Mouse (Mus musculus) stomach, postnatal 0 days (tissue): Measurements from ENCODE around the gene Prrg2. TPM values are rescaled to one million over a fixed set of nuclear protein-coding genes. Genes with fewer than 3 reads are reported as not detected.
A peak's percentile ranks its signal among the peaks of the same experiment; 100 is the strongest.

Source experiments
- ATAC-seq: fragments of 200-750 bp; cut with Nextera tagmentation; 2 replicates; pipeline ENCODE4 v1.8.0; 2017; ENCODE audit not compliant: low FRiP score, low TSS enrichment
- DNase-seq: peaks from one replicate; pipeline ENCODE4 v3.0.0-alpha.2; 2016; ENCODE audit warnings: low spot score
- H3K27ac ChIP-seq: fragments of 300-500 bp; sonication (generic); replicated peaks from 2 replicates; pipeline ENCODE4 v1.5.1; 2014; ENCODE audit warnings: mild to moderate bottlenecking, control low read depth
- H3K27me3 ChIP-seq: fragments of 300-500 bp; sonication (generic); 2 replicates; pipeline ENCODE4 v1.6.1; 2014; ENCODE audit warnings: low read length; ENCODE audit not compliant: control insufficient read depth, insufficient read depth
- H3K36me3 ChIP-seq: fragments of 300-500 bp; sonication (generic); 2 replicates; pipeline ENCODE4 v1.6.1; 2014; ENCODE audit warnings: low read length, mixed read lengths; ENCODE audit not compliant: control insufficient read depth, insufficient read depth
- H3K4me1 ChIP-seq: fragments of 300-500 bp; sonication (generic); replicated peaks from 2 replicates; pipeline ENCODE4 v1.6.1; 2014; ENCODE audit warnings: antibody characterized with exemption; ENCODE audit not compliant: control insufficient read depth, insufficient read depth
- H3K4me2 ChIP-seq: fragments of 300-500 bp; sonication (generic); replicated peaks from 2 replicates; pipeline ENCODE4 v1.6.1; 2014; ENCODE audit warnings: low read depth, mild to moderate bottlenecking, control low read depth, moderate library complexity
- H3K4me3 ChIP-seq: fragments of 300-500 bp; sonication (generic); 2 replicates; pipeline ENCODE4 v1.5.1; 2014; ENCODE audit warnings: low read depth, low read length, control low read depth
- H3K9ac ChIP-seq: fragments of 300-500 bp; sonication (generic); 2 replicates; pipeline ENCODE4 v1.6.1; 2014; ENCODE audit warnings: mild to moderate bottlenecking, low read length, control low read depth, mixed read lengths
- H3K9me3 ChIP-seq: fragments of 300-500 bp; sonication (generic); 2 replicates; pipeline ENCODE4 v1.6.1; 2016; ENCODE audit warnings: low read length; ENCODE audit not compliant: control insufficient read depth
- CTCF ChIP-seq: IDR thresholded peaks from 2 replicates; pipeline ENCODE4 v1.5.1; 2016; ENCODE audit warnings: antibody characterized with exemption, low read depth, mild to moderate bottlenecking, moderate library complexity
- EP300 ChIP-seq: optimal IDR thresholded peaks from 2 replicates; pipeline ENCODE3; 2016; ENCODE audit warnings: antibody characterized with exemption
- WGBS: fragments of 180-500 bp; shearing (Covaris S2); extraction: QIAGEN DNeasy Blood & Tissue Kit; methylation state at CpG from one replicate; pipeline ENCODE4 v1.1.7; 2014; 5-methylcytosine and 5-hydroxymethylcytosine counted together
- polyA plus RNA-seq: library from polyadenylated mRNA; unstranded; fragments of >200 nt; fragmentation: Nextera tagmentation; extraction: Ambion mirVana; gene quantifications from 2 replicates; pipeline ENCODE4 v1.2.1, GENCODE M21; 2015

The Prrg2 gene
- polyA plus RNA-seq, 1 experiment from 2014 or later, result 33.6 TPM

- WGBS, result 87% methylated on average over 23 of the region's 23 CpGs
- Histone ChIP-seq H3K9me3 (no peaks in the 10 kb centered on the region), H3K4me1 (0 out of 2 replicates have a peak, but pooled peaks cover 4% of the 10 kb centered on the region), H3K27ac (no peak overlapping the region), H3K9ac (no peak overlapping the region), H3K4me2 (no peak overlapping the region), H3K36me3 (peaks cover 29% of the 10 kb centered on the region), H3K4me3 (no peak overlapping the region), H3K27me3 (no peaks in the 10 kb centered on the region)
- TF ChIP-seq CTCF (no peak), EP300 (no peak)
- ATAC-seq (no peak), DNase-seq (peak; percentile 12)
Observed at GRCm38 (mm10) chr7:45048923-45049657, 13.4 kb downstream of the Prrg2 start.

GRCm38 (mm10) chr7:45048001-45048890 lies 14.2 kb downstream of the Prrg2 start:
- H3K4me2 ChIP-seq, result no peak overlapping the region
- H3K9ac ChIP-seq, result no peak overlapping the region
- peaks cover 31% of the 10 kb centered on the region for H3K36me3 ChIP-seq
- no peaks in the 10 kb centered on the region for H3K9me3 ChIP-seq
- no peak overlapping the region for H3K27ac ChIP-seq
- no peak for ATAC-seq
- no peak for TF ChIP-seq EP300
- peak; percentile 28; the same call in 1 of the 2 replicates for TF ChIP-seq CTCF
- DNase-seq, result peak; percentile 16
- 89% methylated on average over 38 of the region's 38 CpGs for WGBS
- H3K27me3 ChIP-seq, result no peaks in the 10 kb centered on the region
- 0 out of 2 replicates have a peak, but pooled peaks cover 4% of the 10 kb centered on the region for H3K4me1 ChIP-seq
- H3K4me3 ChIP-seq, result no peak overlapping the region

GRCm38 (mm10) chr7:45047491-45047890 lies 15.0 kb downstream of the Prrg2 start:
- no peak for ATAC-seq
- Histone ChIP-seq H3K36me3 (peaks cover 38% of the 10 kb centered on the region), H3K27me3 (no peaks in the 10 kb centered on the region), H3K9me3 (no peaks in the 10 kb centered on the region), H3K9ac (no peak overlapping the region), H3K4me1 (0 out of 2 replicates have a peak, but pooled peaks cover 4% of the 10 kb centered on the region), H3K4me2 (no peak overlapping the region), H3K27ac (no peak overlapping the region), H3K4me3 (no peak overlapping the region)
- peak; percentile 13 for DNase-seq
- TF ChIP-seq EP300 (no peak), CTCF (no peak)
- WGBS, result 96% methylated on average over 14 of the region's 14 CpGs

GRCm38 (mm10) chr7:45046853-45047350 lies 15.6 kb downstream of the Prrg2 start:
- Histone ChIP-seq H3K36me3 (peaks cover 42% of the 10 kb centered on the region), H3K27me3 (no peaks in the 10 kb centered on the region), H3K4me3 (no peak overlapping the region), H3K27ac (no peak overlapping the region), H3K9ac (no peak overlapping the region), H3K4me1 (0 out of 2 replicates have a peak, but pooled peaks cover 4% of the 10 kb centered on the region), H3K4me2 (no peak overlapping the region), H3K9me3 (no peaks in the 10 kb centered on the region)
- DNase-seq (peak; percentile 12), ATAC-seq (no peak)
- TF ChIP-seq CTCF, result no peak
- TF ChIP-seq EP300, result no peak
- WGBS, result 94% methylated on average over 26 of the region's 26 CpGs

GRCm38 (mm10) chr7:45045741-45046140 lies 16.7 kb downstream of the Prrg2 start:
- no peak overlapping the region for H3K27ac ChIP-seq

More at GRCm38 (mm10) chr7:45045741-45046140, 16.7 kb downstream of the Prrg2 start:
- 94% methylated on average over 22 of the region's 22 CpGs for WGBS
- peaks cover 46% of the 10 kb centered on the region for H3K36me3 ChIP-seq
- H3K9me3 ChIP-seq, result no peaks in the 10 kb centered on the region
- ATAC-seq (no peak), DNase-seq (peak; percentile 14)
- H3K4me2 ChIP-seq, result no peak overlapping the region
- no peak overlapping the region for H3K4me3 ChIP-seq
- TF ChIP-seq EP300, result no peak
- no peak for TF ChIP-seq CTCF
- H3K27me3 ChIP-seq, result no peaks in the 10 kb centered on the region
- H3K4me1 ChIP-seq, result no peaks in the 10 kb centered on the region
- no peak overlapping the region for H3K9ac ChIP-seq
